Comparison of ENCODE assay signal across 12 mouse cellular contexts in genomic region chr1:189757054-189757408, GRCm38 (mm10). TPM values are rescaled to one million over a fixed set of nuclear protein-coding genes. Genes with fewer than 3 reads are reported as not detected.
DNase-seq lines count a peak whose midpoint lies in the region; ATAC-seq and TF ChIP-seq lines count a peak whose summit lies in the region.
"Had no signal": no experiment of that assay in that cellular context is flagged by ENCODE, and none has a peak within 500 bp of the region (broad histone marks: within the 10 kb centered on the region; RNA-seq: fewer than 3 reads in every experiment).

No protein-coding gene starts in this region.

- TF ChIP-seq CTCF in heart, postnatal 0 days (IDR thresholded peaks at IDR 0.05; ENCODE audit: low read depth): no peak

- no peak for TF ChIP-seq EP300 in heart, postnatal 0 days (IDR thresholded peaks at IDR 0.05; ENCODE audit: low read depth)

- no peak overlapping the region for H3K9ac ChIP-seq in heart, postnatal 0 days (replicated peaks; ENCODE audit: low read depth, low read length)
- no peak overlapping the region for H3K9ac ChIP-seq in neural tube, embryonic 11.5 days (ENCODE audit: low read length)
- no peak overlapping the region for H3K9ac ChIP-seq in limb, embryonic 15.5 days
- no peak overlapping the region for H3K9ac ChIP-seq in stomach, embryonic 15.5 days

- H3K4me2 ChIP-seq in heart, postnatal 0 days (ENCODE audit: low read depth, low read length): no peak overlapping the region
- H3K4me2 ChIP-seq in neural tube, embryonic 11.5 days (ENCODE audit: low read depth): no peak overlapping the region
- H3K4me2 ChIP-seq in limb, embryonic 15.5 days: no peak overlapping the region
- H3K4me2 ChIP-seq in stomach, embryonic 15.5 days: peak overlapping the region; percentile 17; the same call in 1 of the 2 replicates

- no peak for DNase-seq in heart, postnatal 0 days (ENCODE audit: low spot score)
- no peak for DNase-seq in heart, postnatal 36 days
- no peak for DNase-seq in neural tube, embryonic 11.5 days (ENCODE audit: low spot score)
- no peak for DNase-seq in neural tube, embryonic 10.5 days (ENCODE audit: extremely low spot score, low spot score)
- no peak for DNase-seq in left cerebral cortex, postnatal 14 days (ENCODE audit: low spot score in 2 of 2)
- no peak for DNase-seq in adrenal gland, postnatal 25 days
- DNase-seq: thymus, postnatal 4 days had no signal

- WGBS in heart, postnatal 0 days: 66% methylated on average over 7 of the region's 7 CpGs
- 37% methylated on average over 7 of the region's 7 CpGs for WGBS in neural tube, embryonic 11.5 days
- 42% methylated on average over 7 of the region's 7 CpGs for WGBS in limb, embryonic 15.5 days
- 53% methylated on average over 7 of the region's 7 CpGs for WGBS in stomach, embryonic 15.5 days

- H3K27ac ChIP-seq in heart, postnatal 0 days (ENCODE audit: low read depth): peak overlapping the region; percentile 55; the same call in 1 of the 2 replicates
- H3K27ac ChIP-seq in neural tube, embryonic 11.5 days (ENCODE audit: low read depth, low read length): no peak overlapping the region
- peak overlapping the region; percentile 33; the same call in 1 of the 2 replicates for H3K27ac ChIP-seq in limb, embryonic 15.5 days
- H3K27ac ChIP-seq in stomach, embryonic 15.5 days: 0 out of 2 replicates have a peak overlapping the region, but pooled peaks have one; percentile 61

- no peaks in the 10 kb centered on the region for H3K27me3 ChIP-seq in heart, postnatal 0 days (ENCODE audit: control insufficient read depth, insufficient read depth, low read length)
- H3K27me3 ChIP-seq in neural tube, embryonic 11.5 days (ENCODE audit: control insufficient read depth, insufficient read depth, low read length): no peaks in the 10 kb centered on the region
- no peaks in the 10 kb centered on the region for H3K27me3 ChIP-seq in limb, embryonic 15.5 days
- H3K27me3 ChIP-seq in stomach, embryonic 15.5 days (replicated peaks): no peaks in the 10 kb centered on the region
- H3K27me3 ChIP-seq: CH12.LX had no signal

- peak; percentile 19; the same call in 1 of the 2 replicates for ATAC-seq in heart, postnatal 0 days (ENCODE audit: insufficient read depth, low read depth)
- ATAC-seq in neural tube, embryonic 11.5 days (ENCODE audit: insufficient read depth, low FRiP score, low TSS enrichment): peak; percentile 29; the same call in 1 of the 2 replicates
- no peak for ATAC-seq in limb, embryonic 15.5 days (ENCODE audit: insufficient number of reproducible peaks, low FRiP score, low TSS enrichment, low read depth)
- peak; percentile 51; the same call in 1 of the 2 replicates for ATAC-seq in stomach, embryonic 15.5 days (ENCODE audit: insufficient read depth, low FRiP score, low read depth)
- ATAC-seq: inflammation-experienced regulatory T-cells, adult 6 months had no signal

- H3K9me3 ChIP-seq in heart, postnatal 0 days (replicated peaks; ENCODE audit: control insufficient read depth, low read length): no peaks in the 10 kb centered on the region
- H3K9me3 ChIP-seq in neural tube, embryonic 11.5 days (ENCODE audit: control insufficient read depth, low read length): no peaks in the 10 kb centered on the region
- no peaks in the 10 kb centered on the region for H3K9me3 ChIP-seq in limb, embryonic 15.5 days
- H3K9me3 ChIP-seq in stomach, embryonic 15.5 days: no peaks in the 10 kb centered on the region
- H3K9me3 ChIP-seq: megakaryocyte, embryonic 14.5 days had no signal

- peaks cover 12% of the 10 kb centered on the region for H3K4me1 ChIP-seq in heart, postnatal 0 days (ENCODE audit: control insufficient read depth, insufficient read depth)
- H3K4me1 ChIP-seq in neural tube, embryonic 11.5 days (ENCODE audit: control insufficient read depth, insufficient read depth, low read length): peaks cover 16% of the 10 kb centered on the region; the same call in 1 of the 2 replicates
- H3K4me1 ChIP-seq in limb, embryonic 15.5 days: peaks cover 41% of the 10 kb centered on the region
- H3K4me1 ChIP-seq in stomach, embryonic 15.5 days: peaks cover 35% of the 10 kb centered on the region
- H3K4me1 ChIP-seq: megakaryocyte, embryonic 14.5 days had no signal

- H3K4me3 ChIP-seq in heart, postnatal 0 days (ENCODE audit: low read depth, low read length): no peak overlapping the region
- no peak overlapping the region for H3K4me3 ChIP-seq in neural tube, embryonic 11.5 days (ENCODE audit: low read depth, low read length)
- H3K4me3 ChIP-seq in limb, embryonic 15.5 days: no peak overlapping the region
- no peak overlapping the region for H3K4me3 ChIP-seq in stomach, embryonic 15.5 days (replicated peaks)
- H3K4me3 ChIP-seq: megakaryocyte, embryonic 14.5 days had no signal

- no peaks in the 10 kb centered on the region; the same call in 1 of the 2 replicates for H3K36me3 ChIP-seq in heart, postnatal 0 days (replicated peaks; ENCODE audit: control insufficient read depth, insufficient read depth, low read length)
- no peaks in the 10 kb centered on the region for H3K36me3 ChIP-seq in neural tube, embryonic 11.5 days (ENCODE audit: control insufficient read depth, insufficient read depth, low read length)
- H3K36me3 ChIP-seq in limb, embryonic 15.5 days: 0 out of 2 replicates have a peak, but pooled peaks cover 2% of the 10 kb centered on the region
- no peaks in the 10 kb centered on the region for H3K36me3 ChIP-seq in stomach, embryonic 15.5 days

- intact Hi-C loops in heart, postnatal 36 days (cut with DNase I): no loop called here
- intact Hi-C loops in left cerebral cortex, postnatal 14 days (cut with DNase I): no loop called here

RNA-seq across cellular contexts. Expression of gene Ptpn14, which starts 29.0 kb away (rescaled TPM):
- 23.5 and 24.5 TPM in 2 replicates for total RNA-seq in heart, postnatal 0 days (2014; rRNA removed; ENCODE audit: low replicate concordance)
- polyA plus RNA-seq in heart, postnatal 0 days (2015; fragmentation: Nextera tagmentation; extraction: Ambion mirVana): 4.2 TPM in 2 replicates
- 10 to 100 TPM; 30.7 to 31.2 TPM for total RNA-seq in heart, postnatal 36 days (2021)
- 7.5 and 8.4 TPM in 2 replicates for polyA plus RNA-seq in neural tube, embryonic 11.5 days (2014; fragmentation: Nextera tagmentation; extraction: Ambion mirVana)
- 11.8 and 12.9 TPM in 2 replicates for polyA plus RNA-seq in limb, embryonic 15.5 days (2015; fragmentation: Nextera tagmentation; extraction: Ambion mirVana)
- 7.6 and 10.0 TPM in 2 replicates for polyA plus RNA-seq in stomach, embryonic 15.5 days (2015; fragmentation: Nextera tagmentation; extraction: Ambion mirVana)
- total RNA-seq in left cerebral cortex, postnatal 14 days (2021): 10 to 100 TPM; 10.3 to 11.5 TPM
- 17.1 and 23.4 TPM in 2 replicates for total RNA-seq in adrenal gland, postnatal 25 days (2021)
